Mouse (Mus musculus) forebrain, embryonic 14.5 days (tissue): ENCODE results near the gene Tmc8. TPM values are rescaled to one million over a fixed set of nuclear protein-coding genes. Genes with fewer than 3 reads are reported as not detected.

Experiments
- ATAC-seq: fragments of 200-750 bp; cut with Nextera tagmentation; 2 replicates; pipeline ENCODE4 v1.8.0; 2017; ENCODE audit warnings: mild to moderate bottlenecking, moderate library complexity
- DNase-seq: peaks from one replicate; pipeline ENCODE4 v3.0.0-alpha.2; 2015; ENCODE audit warnings: low spot score
- H3K27ac ChIP-seq: fragments of 300-500 bp; sonication (generic); 2 replicates; pipeline ENCODE4 v1.5.1; 2014; ENCODE audit warnings: low read depth, mild to moderate bottlenecking, control low read depth, low read length, moderate library complexity
- H3K27me3 ChIP-seq: fragments of 300-500 bp; sonication (generic); replicated peaks from 2 replicates; pipeline ENCODE4 v1.6.1; 2014; ENCODE audit warnings: low read length, control low read depth, mixed read lengths; ENCODE audit not compliant: control insufficient read depth, insufficient read depth
- H3K36me3 ChIP-seq: fragments of 300-500 bp; sonication (generic); 2 replicates; pipeline ENCODE4 v1.6.1; 2014; ENCODE audit warnings: low read length, control low read depth; ENCODE audit not compliant: control insufficient read depth, insufficient read depth
- H3K4me1 ChIP-seq: fragments of 300-500 bp; sonication (generic); 2 replicates; pipeline ENCODE4 v1.6.1; 2014; ENCODE audit warnings: antibody characterized with exemption, low read length, control low read depth; ENCODE audit not compliant: control insufficient read depth, insufficient read depth
- H3K4me2 ChIP-seq: fragments of 300-500 bp; sonication (generic); 2 replicates; pipeline ENCODE4 v1.6.1; 2014; ENCODE audit warnings: mild to moderate bottlenecking, control low read depth, low read length
- H3K4me3 ChIP-seq: fragments of 300-500 bp; sonication (generic); 2 replicates; pipeline ENCODE4 v1.5.1; 2014; ENCODE audit warnings: low read depth, low read length, control low read depth
- H3K9ac ChIP-seq: fragments of 300-500 bp; sonication (generic); 2 replicates; pipeline ENCODE4 v1.6.1; 2014; ENCODE audit warnings: mild to moderate bottlenecking, low read length, control low read depth, moderate library complexity
- H3K9me3 ChIP-seq: fragments of 300-500 bp; sonication (generic); replicated peaks from 2 replicates; pipeline ENCODE4 v1.6.1; 2016; ENCODE audit warnings: low read length, control low read depth, mixed read lengths; ENCODE audit not compliant: control insufficient read depth
- WGBS: fragments of 180-500 bp; shearing (Covaris S2); extraction: QIAGEN DNeasy Blood & Tissue Kit; methylation state at CpG from one replicate; pipeline ENCODE4 v1.1.7; 2014; 5-methylcytosine and 5-hydroxymethylcytosine counted together
- polyA plus RNA-seq: library from polyadenylated mRNA; unstranded; fragments of >200 nt; fragmentation: Nextera tagmentation; extraction: Ambion mirVana; gene quantifications from 2 replicates; pipeline ENCODE4 v1.2.1, GENCODE M21; 2014

Gene Tmc8
- polyA plus RNA-seq, 1 experiment from 2014 or later: 0.29 TPM

DNA sequence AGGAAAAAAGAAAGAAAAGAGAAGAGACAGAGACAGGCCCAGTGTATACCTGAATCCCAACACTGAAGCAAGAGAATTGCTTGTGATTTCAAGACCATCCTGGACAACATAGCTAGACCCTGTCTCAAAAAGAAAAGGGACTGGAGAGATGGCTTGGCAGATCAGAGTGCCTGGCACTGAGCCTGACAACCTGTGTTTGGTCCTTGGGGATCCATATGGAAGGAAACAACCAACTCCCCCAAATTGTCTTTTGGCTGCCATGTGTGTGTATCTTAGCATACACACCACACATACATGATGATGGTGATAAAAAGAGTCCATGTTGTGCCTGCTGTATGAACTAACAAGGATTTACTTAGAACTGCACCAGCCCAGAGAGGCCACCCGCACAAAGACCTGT lies 57.1 kb downstream of the Tmc8 start:
- no peak overlapping the region for H3K4me3 ChIP-seq
- H3K36me3 ChIP-seq: no peaks in the 10 kb centered on the region
- no peaks in the 10 kb centered on the region for H3K9me3 ChIP-seq
- H3K9ac ChIP-seq: no peak overlapping the region
- peaks cover 3% of the 10 kb centered on the region; the same call in 1 of the 2 replicates for H3K4me1 ChIP-seq
- H3K27me3 ChIP-seq: no peaks in the 10 kb centered on the region
- DNase-seq: peak; percentile 40
- H3K4me2 ChIP-seq: no peak overlapping the region
- H3K27ac ChIP-seq: no peak overlapping the region; the same call in 1 of the 2 replicates
- 81% methylated on average over 1 of the region's 1 CpGs for WGBS
- no peak for ATAC-seq

DNA sequence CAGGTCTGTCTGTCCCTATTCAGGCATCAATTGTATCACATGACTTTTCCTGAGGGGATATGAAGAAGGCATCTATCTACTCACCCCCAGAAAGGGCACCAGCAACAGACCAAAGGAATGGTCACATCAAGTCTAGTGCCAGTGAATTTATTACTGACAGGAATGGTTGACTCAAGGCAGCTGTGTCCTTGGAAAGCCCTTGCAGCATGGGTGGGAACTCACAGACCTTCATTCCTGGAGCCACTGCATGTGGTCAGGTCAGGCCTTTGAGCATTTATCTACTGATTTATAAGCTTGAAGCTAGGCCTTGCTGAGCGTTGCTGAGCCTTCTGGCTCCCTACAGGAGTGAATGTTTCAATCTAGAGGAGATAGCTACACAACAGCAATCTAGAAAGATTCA lies 59.0 kb downstream of the Tmc8 start:
- ATAC-seq (no peak), DNase-seq (no peak)
- H3K27me3 ChIP-seq: no peaks in the 10 kb centered on the region
- no peak overlapping the region for H3K27ac ChIP-seq
- no peak overlapping the region for H3K4me2 ChIP-seq
- H3K36me3 ChIP-seq: no peaks in the 10 kb centered on the region
- 59% methylated on average over 1 of the region's 1 CpGs for WGBS
- no peak overlapping the region for H3K4me3 ChIP-seq
- H3K4me1 ChIP-seq: peaks cover 3% of the 10 kb centered on the region; the same call in 1 of the 2 replicates
- H3K9ac ChIP-seq: no peak overlapping the region
- H3K9me3 ChIP-seq: no peaks in the 10 kb centered on the region

Other genes starting within 250 kb of the Tmc8 start
- 20.0 and 24.5 TPM in 2 replicates for gene Tnrc6c, start 127.8 kb upstream of the Tmc8 start, polyA plus RNA-seq
- 1.7 and 2.6 TPM in 2 replicates for gene Tmc6, start 122 bp downstream of the Tmc8 start, polyA plus RNA-seq
- gene 6030468B19Rik, start 15.6 kb downstream of the Tmc8 start, polyA plus RNA-seq: not detected in 2 replicates
- 0.41 and 1.3 TPM in 2 replicates for gene Gm20708, start 27.6 kb downstream of the Tmc8 start, polyA plus RNA-seq
- 19.2 and 20.7 TPM in 2 replicates for gene Syngr2, start 27.6 kb downstream of the Tmc8 start, polyA plus RNA-seq
- 4.4 and 5.7 TPM in 2 replicates for gene Afmid, start 43.8 kb downstream of the Tmc8 start, polyA plus RNA-seq
- gene Tk1, start 44.0 kb downstream of the Tmc8 start, polyA plus RNA-seq: 44.9 and 67.8 TPM in 2 replicates
- gene Birc5, start 67.2 kb downstream of the Tmc8 start, polyA plus RNA-seq: 106 and 145 TPM in 2 replicates
- not detected in 2 replicates for gene Tmem235, start 78.7 kb downstream of the Tmc8 start, polyA plus RNA-seq
- 3.3 and 3.4 TPM in 2 replicates for gene Tha1, start 91.4 kb downstream of the Tmc8 start, polyA plus RNA-seq
- gene Socs3, start 188.0 kb downstream of the Tmc8 start, polyA plus RNA-seq: 8.1 and 8.7 TPM in 2 replicates
- gene Pgs1, start 204.2 kb downstream of the Tmc8 start, polyA plus RNA-seq: 43.1 and 49.2 TPM in 2 replicates